Mouse (Mus musculus): ENCODE data around the gene Ghr.

GRCm38 (mm10) chr15:3312937-3313336 lies 270.4 kb downstream of the Ghr start:
- TF ChIP-seq E2F4 (IDR thresholded peaks at IDR 0.05; ENCODE audit: insufficient read depth) (no peak), MAX (IDR thresholded peaks at IDR 0.05; ENCODE audit: low read depth) (no peak), POLR2A (IDR thresholded peaks at IDR 0.05; ENCODE audit: insufficient read length, low read depth) (no peak), USF1 (IDR thresholded peaks at IDR 0.05; ENCODE audit: low read depth) (no peak), POLR2AphosphoS2 (IDR thresholded peaks at IDR 0.05; ENCODE audit: insufficient read length, low read depth) (no peak), CEBPB (IDR thresholded peaks at IDR 0.05; ENCODE audit: insufficient read depth, poor library complexity, severe bottlenecking) (no peak), MYOG (IDR thresholded peaks at IDR 0.05; ENCODE audit: control insufficient read depth in 1 of 3, insufficient read depth in 1 of 3, insufficient read length in 2 of 3, low read depth in 2 of 3) (peak in 1 of 3 experiments; percentile 82)

Data from myocyte (in vitro differentiated cells).